Mouse (Mus musculus) neural tube, embryonic 14.5 days (tissue): ENCODE results near the gene Olfr1180. TPM values are rescaled to one million over a fixed set of nuclear protein-coding genes. Genes with fewer than 3 reads are reported as not detected.
"Not testable (repeated sequence)": the region's sequence is repeated elsewhere in the genome, so short reads cannot be mapped to it uniquely, and the experiment has no call there.

Source experiments
- ATAC-seq: fragments of 200-750 bp; cut with Nextera tagmentation; 2 replicates; pipeline ENCODE4 v1.8.0; 2017; ENCODE audit warnings: low read depth, mild to moderate bottlenecking, moderate TSS enrichment, moderate library complexity
- H3K27ac ChIP-seq: fragments of 300-500 bp; sonication (generic); 2 replicates; pipeline ENCODE4 v1.5.1; 2014; ENCODE audit warnings: low read depth, mild to moderate bottlenecking, control low read depth, low read length, moderate library complexity, mixed read lengths
- H3K27me3 ChIP-seq: fragments of 300-500 bp; sonication (generic); 2 replicates; pipeline ENCODE4 v1.6.1; 2014; ENCODE audit warnings: low read length; ENCODE audit not compliant: control insufficient read depth, insufficient read depth
- H3K36me3 ChIP-seq: fragments of 300-500 bp; sonication (generic); 2 replicates; pipeline ENCODE4 v1.6.1; 2014; ENCODE audit warnings: low read length, mixed read lengths; ENCODE audit not compliant: control insufficient read depth, insufficient read depth
- H3K4me1 ChIP-seq: fragments of 300-500 bp; sonication (generic); 2 replicates; pipeline ENCODE4 v1.6.1; 2014; ENCODE audit warnings: low read length; ENCODE audit not compliant: control insufficient read depth, insufficient read depth
- H3K4me2 ChIP-seq: fragments of 300-500 bp; sonication (generic); 2 replicates; pipeline ENCODE4 v1.6.1; 2014; ENCODE audit warnings: mild to moderate bottlenecking, low read depth, low read length, control low read depth
- H3K4me3 ChIP-seq: fragments of 300-500 bp; sonication (generic); 2 replicates; pipeline ENCODE4 v1.5.1; 2014; ENCODE audit warnings: low read depth, low read length, control low read depth, mixed read lengths
- H3K9ac ChIP-seq: fragments of 300-500 bp; sonication (generic); replicated peaks from 2 replicates; pipeline ENCODE4 v1.6.1; 2014; ENCODE audit warnings: low read depth, mild to moderate bottlenecking, control low read depth, low read length, mixed read lengths
- H3K9me3 ChIP-seq: fragments of 300-500 bp; sonication (generic); 2 replicates; pipeline ENCODE4 v1.6.1; 2016; ENCODE audit warnings: low read length; ENCODE audit not compliant: control insufficient read depth
- WGBS: fragments of 180-500 bp; shearing (Covaris S2); extraction: QIAGEN DNeasy Blood & Tissue Kit; methylation state at CpG from one replicate; pipeline ENCODE4 v1.1.7; 2014; 5-methylcytosine and 5-hydroxymethylcytosine counted together
- polyA plus RNA-seq: library from polyadenylated mRNA; unstranded; fragments of >200 nt; fragmentation: Nextera tagmentation; extraction: Ambion mirVana; gene quantifications from 2 replicates; pipeline ENCODE4 v1.2.1, GENCODE M21; 2014

The Olfr1180 gene
- not detected in 2 replicates for polyA plus RNA-seq

DNA sequence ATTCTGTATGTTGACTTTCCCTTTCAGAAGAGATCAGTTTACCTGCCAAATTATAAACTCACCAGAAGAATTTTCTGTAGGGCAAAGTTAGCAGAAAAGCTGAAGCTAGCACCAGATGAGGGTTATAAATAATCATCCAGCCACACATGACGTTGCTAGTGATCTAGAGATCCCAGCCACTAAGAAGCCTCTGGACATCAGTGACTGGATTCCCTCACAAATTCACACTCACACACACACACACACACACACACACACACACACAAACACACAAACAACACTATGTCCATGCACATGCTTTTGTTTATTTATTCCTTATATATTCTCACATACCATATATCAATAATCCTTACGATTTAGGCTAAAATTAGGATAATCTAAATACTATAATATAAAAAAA is at the start of gene Olfr1180:
Gene Olfr1180 (minus strand): TSS at position 101 of the 400 bp plus-strand sequence.
- no peak within 1 kb of the TSS for H3K4me3 ChIP-seq
- H3K36me3 ChIP-seq: no peaks in the 10 kb centered on the region
- H3K4me1 ChIP-seq: no peaks in the 10 kb centered on the region
- no peaks in the 10 kb centered on the region for H3K9me3 ChIP-seq
- no peak for ATAC-seq
- no peak within 1 kb of the TSS for H3K4me2 ChIP-seq
- H3K9ac ChIP-seq: no peak within 1 kb of the TSS
- no peak within 1 kb of the TSS for H3K27ac ChIP-seq
- 69% methylated on average over 2 of the region's 2 CpGs for whole genome bisulfite sequencing
- no peaks in the 10 kb centered on the region for H3K27me3 ChIP-seq

DNA sequence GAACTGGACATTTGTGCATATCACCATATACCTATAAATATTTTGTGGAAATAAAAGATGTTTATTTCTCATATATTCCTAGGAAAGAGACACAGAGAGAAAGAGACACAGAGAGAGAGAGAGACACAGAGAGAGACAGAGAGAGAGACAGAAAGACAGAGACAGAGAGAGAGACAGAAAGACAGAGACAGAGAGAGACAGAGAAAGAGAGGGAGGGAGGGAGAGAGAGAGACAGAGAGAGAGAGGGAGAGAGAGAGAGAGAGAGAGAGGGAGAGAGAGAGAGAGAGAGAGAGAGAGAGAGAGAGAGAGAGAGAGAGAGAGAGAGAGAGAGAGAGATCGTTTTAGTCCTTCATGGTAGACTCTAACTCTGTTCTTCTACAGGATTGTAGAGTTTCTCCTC is 35.6 kb upstream of the Olfr1180 start, which contains the start of gene Olfr1183:
Gene Olfr1183 (plus strand): TSS at position 301 of the 400 bp plus-strand sequence.
- not testable (repeated sequence) for H3K9me3 ChIP-seq, H3K27ac ChIP-seq, ATAC-seq, H3K27me3 ChIP-seq, H3K4me2 ChIP-seq, H3K9ac ChIP-seq, H3K4me1 ChIP-seq, H3K36me3 ChIP-seq, H3K4me3 ChIP-seq
- 67% methylated on average over 1 of the region's 1 CpGs for WGBS

DNA sequence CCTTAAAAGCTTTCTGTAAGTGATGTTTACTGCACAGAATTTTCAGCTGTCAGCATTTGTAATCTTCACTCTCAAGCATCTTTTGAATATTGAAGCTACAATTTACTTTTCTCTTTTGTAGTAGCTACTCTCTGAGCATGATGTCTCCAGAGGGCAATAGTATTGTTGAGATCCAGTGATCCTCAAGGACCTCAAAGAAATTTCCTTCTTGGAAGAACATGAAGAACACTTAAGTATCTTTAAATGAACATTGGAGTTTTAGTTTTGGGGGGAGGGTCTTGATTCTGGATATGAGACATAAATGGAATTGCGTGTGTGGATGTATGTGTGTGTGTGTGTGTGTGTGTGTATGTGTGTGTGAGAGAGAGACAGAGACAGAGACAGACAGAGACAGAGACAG is 30.1 kb upstream of the Olfr1180 start, which contains the start of gene Gm13757:
Gene Gm13757 (minus strand): TSS at position 101 of the 400 bp plus-strand sequence.
- WGBS: 100% methylated on average over 1 of the region's 1 CpGs
- Histone ChIP-seq H3K9me3 (no peaks in the 10 kb centered on the region), H3K4me2 (no peak within 1 kb of the TSS), H3K4me1 (no peaks in the 10 kb centered on the region), H3K27ac (no peak within 1 kb of the TSS), H3K36me3 (no peaks in the 10 kb centered on the region), H3K27me3 (no peaks in the 10 kb centered on the region), H3K9ac (no peak within 1 kb of the TSS), H3K4me3 (no peak within 1 kb of the TSS)
- ATAC-seq: no peak

- H3K9ac ChIP-seq: no peak within 1 kb of the TSS
- H3K9me3 ChIP-seq: no peaks in the 10 kb centered on the region
- no peak within 1 kb of the TSS for H3K4me3 ChIP-seq
- no peaks in the 10 kb centered on the region for H3K27me3 ChIP-seq
- WGBS: 87% methylated on average over 1 of the region's 1 CpGs
- no peak within 1 kb of the TSS for H3K27ac ChIP-seq
- no peak within 1 kb of the TSS for H3K4me2 ChIP-seq
- H3K4me1 ChIP-seq: no peaks in the 10 kb centered on the region
- no peaks in the 10 kb centered on the region for H3K36me3 ChIP-seq
- ATAC-seq: no peak
These were observed 7.1 kb upstream of the Olfr1180 start, which contains the start of gene Olfr1181 for GRCm38 (mm10) chr2:88426071-88426470. Olfr1181 (minus strand) TSS chr2:88426171.

GRCm38 (mm10) chr2:88406353-88406752 is 12.6 kb downstream of the Olfr1180 start, which contains the start of gene Olfr1179:
Olfr1179 (minus strand) TSS chr2:88406453.
- ATAC-seq: no peak
- no peak within 1 kb of the TSS for H3K9ac ChIP-seq
- 91% methylated on average over 3 of the region's 3 CpGs for WGBS

DNA sequence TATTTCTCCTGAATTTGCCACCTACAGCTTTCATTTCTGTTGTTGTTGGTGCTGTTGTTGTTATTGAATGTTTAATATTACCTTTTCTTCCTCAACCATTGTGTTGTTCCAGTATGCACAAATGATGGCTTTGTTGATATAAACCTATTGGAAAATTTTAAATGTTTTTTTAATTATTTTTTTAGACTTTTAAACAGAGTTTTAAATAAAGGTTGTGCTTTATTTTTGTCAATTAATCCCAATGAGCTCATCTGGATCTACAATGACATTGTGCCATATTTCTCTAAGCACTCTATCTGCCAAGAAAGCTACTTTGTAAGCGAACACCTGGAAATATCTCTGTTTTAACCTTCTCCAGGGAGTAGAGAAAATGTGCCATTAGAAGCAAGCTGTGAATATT is 32.2 kb downstream of the Olfr1180 start, which contains the start of gene Olfr1178:
Gene Olfr1178 (plus strand): TSS at position 301 of the 400 bp plus-strand sequence.
- no peaks in the 10 kb centered on the region for H3K27me3 ChIP-seq
- no peaks in the 10 kb centered on the region for H3K4me1 ChIP-seq
- H3K4me3 ChIP-seq: no peak within 1 kb of the TSS
- ATAC-seq: no peak
- H3K9ac ChIP-seq: no peak within 1 kb of the TSS
- H3K36me3 ChIP-seq: no peaks in the 10 kb centered on the region
- no peak within 1 kb of the TSS for H3K4me2 ChIP-seq
- H3K9me3 ChIP-seq: no peaks in the 10 kb centered on the region
- 76% methylated on average over 1 of the region's 1 CpGs for WGBS
- H3K27ac ChIP-seq: no peak within 1 kb of the TSS

More at GRCm38 (mm10) chr2:88406353-88406752, 12.6 kb downstream of the Olfr1180 start, which contains the start of gene Olfr1179:
- H3K4me2 ChIP-seq: no peak within 1 kb of the TSS
- H3K4me1 ChIP-seq: no peaks in the 10 kb centered on the region
- H3K9me3 ChIP-seq: no peaks in the 10 kb centered on the region
- no peak within 1 kb of the TSS for H3K4me3 ChIP-seq
- H3K27me3 ChIP-seq: no peaks in the 10 kb centered on the region
- H3K27ac ChIP-seq: no peak within 1 kb of the TSS
- no peaks in the 10 kb centered on the region for H3K36me3 ChIP-seq

Other genes starting within 250 kb of the Olfr1180 start
- not detected in 2 replicates for gene Olfr1168, start 237.3 kb downstream of the Olfr1180 start, polyA plus RNA-seq
- not detected in 2 replicates for gene Olfr1170, start 190.8 kb downstream of the Olfr1180 start, polyA plus RNA-seq
- not detected in 2 replicates for gene Olfr1173, start 139.3 kb downstream of the Olfr1180 start, polyA plus RNA-seq
- not detected in 2 replicates for gene Olfr1174-ps, start 104.0 kb downstream of the Olfr1180 start, polyA plus RNA-seq
- gene Olfr1175-ps, start 91.9 kb downstream of the Olfr1180 start, polyA plus RNA-seq: not detected in 2 replicates
- not detected in 2 replicates for gene Olfr1176, start 82.4 kb downstream of the Olfr1180 start, polyA plus RNA-seq
- gene Olfr1177-ps, start 72.7 kb downstream of the Olfr1180 start, polyA plus RNA-seq: not detected in 2 replicates
- not detected in 2 replicates for gene Olfr1178, start 32.1 kb downstream of the Olfr1180 start, polyA plus RNA-seq
- not detected in 2 replicates for gene Olfr1179, start 12.7 kb downstream of the Olfr1180 start, polyA plus RNA-seq
- not detected in 2 replicates for gene Olfr1181, start 7.0 kb upstream of the Olfr1180 start, polyA plus RNA-seq
- gene Gm13757, start 30.0 kb upstream of the Olfr1180 start, polyA plus RNA-seq: not detected in 2 replicates
- gene Olfr1183, start 35.7 kb upstream of the Olfr1180 start, polyA plus RNA-seq: not detected in 2 replicates
- not detected in 2 replicates for gene Olfr1184, start 64.4 kb upstream of the Olfr1180 start, polyA plus RNA-seq
- gene Olfr1185-ps1, start 74.2 kb upstream of the Olfr1180 start, polyA plus RNA-seq: not detected in 2 replicates
- not detected in 2 replicates for gene Olfr1186, start 99.4 kb upstream of the Olfr1180 start, polyA plus RNA-seq
- gene Olfr1188, start 137.8 kb upstream of the Olfr1180 start, polyA plus RNA-seq: not detected in 2 replicates
- not detected in 2 replicates for gene Olfr1189, start 167.3 kb upstream of the Olfr1180 start, polyA plus RNA-seq
- gene Olfr1191-ps1, start 221.4 kb upstream of the Olfr1180 start, polyA plus RNA-seq: not detected in 2 replicates
- gene Olfr1192-ps1, start 229.4 kb upstream of the Olfr1180 start, polyA plus RNA-seq: not detected in 2 replicates